Mouse (Mus musculus): ENCODE data around the gene Gm12185. TPM values are rescaled to one million over a fixed set of nuclear protein-coding genes. Genes with fewer than 3 reads are reported as not detected.
"Not testable (repeated sequence)": the region's sequence is repeated elsewhere in the genome, so short reads cannot be mapped to it uniquely, and the experiment has no call there.

Gm12185 gene
- total RNA-seq, 2 experiments from 2014 or later, result 0.97 to 1.8 TPM

DNA sequence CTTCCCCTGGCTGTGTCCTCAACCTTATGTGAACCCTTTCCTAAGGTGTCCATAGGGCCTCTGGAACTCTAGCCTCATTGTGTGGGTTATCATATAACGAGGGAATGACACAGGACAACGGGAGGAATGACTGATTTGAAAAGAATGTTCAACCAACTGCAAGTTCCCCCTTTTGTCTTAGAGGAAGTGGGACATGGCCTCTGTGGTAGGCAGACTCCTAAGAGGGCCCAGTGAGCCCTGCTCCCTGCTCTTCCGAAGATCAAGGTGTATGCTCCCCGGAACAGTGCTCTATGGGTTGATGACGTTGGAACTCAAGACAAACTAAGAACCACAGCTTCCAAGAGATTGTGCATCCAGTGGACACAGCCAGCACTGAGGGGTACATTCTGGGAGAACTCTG, 68.2 kb downstream of the Gm12185 start:
- DNase-seq; intact Hi-C loops (cut with DNase I): not testable (repeated sequence)

DNA sequence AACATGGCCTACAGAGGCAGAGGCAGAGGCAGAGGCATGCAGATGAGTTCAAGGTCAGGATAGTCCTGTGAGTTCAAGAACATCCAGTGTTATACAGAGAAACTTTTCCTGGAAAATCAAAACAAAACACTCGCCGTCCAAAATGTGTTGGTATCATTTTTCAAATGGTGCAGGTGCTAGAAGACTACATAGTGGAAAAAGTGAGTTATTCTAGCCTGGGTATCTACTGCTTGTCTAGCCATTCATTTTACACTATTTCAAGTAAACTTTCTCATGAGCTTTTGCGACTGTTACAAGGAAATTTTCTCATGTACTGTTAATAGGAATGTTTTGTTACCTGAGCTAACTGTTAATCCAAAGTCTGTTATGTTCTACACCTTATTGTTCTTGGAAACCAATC, 73.6 kb downstream of the Gm12185 start:
- intact Hi-C loops (cut with DNase I), result no loop called here
- DNase-seq, result no peak

DNA sequence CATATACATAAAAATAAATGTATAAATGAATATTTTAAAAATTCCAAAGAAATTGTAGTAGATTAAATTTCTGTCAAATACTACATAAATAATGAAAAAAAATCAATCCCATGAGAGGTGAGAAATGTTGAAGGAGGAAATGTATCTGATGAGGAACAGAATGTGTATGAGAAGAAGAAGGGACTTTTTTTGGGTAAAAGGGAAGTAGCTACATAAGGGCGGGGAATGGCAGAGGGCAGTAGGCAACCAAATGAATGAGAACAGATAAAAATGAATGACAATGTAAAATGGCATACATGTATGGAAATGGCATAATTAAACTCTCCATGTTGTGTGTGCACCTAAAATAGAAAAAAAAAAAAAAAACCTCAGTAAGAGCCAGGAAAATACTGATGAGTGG, 78.4 kb downstream of the Gm12185 start:
- no peak for DNase-seq
- intact Hi-C loops (cut with DNase I), result no loop called here

DNA sequence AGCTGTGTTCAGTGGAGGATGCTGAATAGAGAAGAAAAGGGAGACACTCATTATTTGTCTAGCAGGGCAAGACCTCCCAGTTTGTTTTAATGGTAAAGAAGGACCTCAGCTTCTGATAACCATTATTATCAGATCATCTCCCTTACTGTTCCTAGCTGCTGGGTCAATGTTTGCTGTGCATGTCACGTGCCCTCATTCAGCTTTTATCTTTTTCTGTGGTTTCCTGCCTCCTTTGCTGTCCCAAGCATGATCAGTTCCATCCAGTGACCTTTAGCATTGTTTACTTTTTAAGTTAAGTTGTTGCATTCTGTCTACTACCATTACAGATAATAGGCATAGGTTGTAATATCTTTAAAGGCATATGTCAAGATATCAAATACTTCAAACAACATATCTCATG, 83.6 kb downstream of the Gm12185 start:
- intact Hi-C loops (cut with DNase I), result no loop called here
- no peak for DNase-seq

DNA sequence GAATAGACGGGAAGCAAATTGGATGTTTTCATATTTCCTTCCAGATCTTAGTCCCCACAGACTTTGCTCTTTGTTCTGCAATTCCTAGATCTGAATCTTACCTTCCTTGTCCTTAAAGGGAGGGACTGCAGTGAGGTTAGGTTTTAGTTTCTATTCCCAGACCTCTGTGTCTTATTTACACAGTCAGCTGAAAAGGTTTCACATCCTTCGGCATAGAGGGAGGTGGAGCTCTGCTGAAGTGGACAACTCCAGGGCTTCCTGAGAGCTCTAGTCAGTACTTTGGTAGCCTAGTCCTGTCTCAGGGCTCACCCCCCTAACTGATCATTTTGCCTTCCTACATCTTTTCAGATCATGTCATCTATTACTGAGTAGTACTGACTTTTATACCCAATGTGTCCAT, 90.0 kb downstream of the Gm12185 start, which contains the start of gene Gm5431:
Gm5431 (minus strand) TSS at position 194 of the 400 bp plus-strand sequence.
- intact Hi-C loops (cut with DNase I), result no loop called here
- peak in 1 of 2 experiments; percentile 8 for DNase-seq

DNA sequence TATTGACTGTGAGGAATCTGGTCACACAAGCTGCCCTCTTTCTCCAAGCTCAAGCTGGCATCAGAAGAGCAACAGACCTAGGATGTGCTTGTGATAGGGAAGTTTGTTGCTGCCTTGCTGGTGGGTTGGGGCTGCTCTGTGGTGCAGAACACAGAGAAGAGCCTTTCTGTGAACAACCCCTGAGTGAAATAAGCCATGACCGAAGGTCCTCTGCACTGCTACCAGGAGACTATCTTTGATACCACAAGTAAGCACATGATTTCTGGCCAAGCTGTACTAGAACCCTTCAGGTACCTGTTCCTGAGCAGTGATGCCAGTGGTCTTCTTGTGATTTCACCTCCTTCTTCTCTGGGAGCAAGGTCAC, 90.5 kb downstream of the Gm12185 start:
- intact Hi-C loops (cut with DNase I); DNase-seq: not testable (repeated sequence)

DNA sequence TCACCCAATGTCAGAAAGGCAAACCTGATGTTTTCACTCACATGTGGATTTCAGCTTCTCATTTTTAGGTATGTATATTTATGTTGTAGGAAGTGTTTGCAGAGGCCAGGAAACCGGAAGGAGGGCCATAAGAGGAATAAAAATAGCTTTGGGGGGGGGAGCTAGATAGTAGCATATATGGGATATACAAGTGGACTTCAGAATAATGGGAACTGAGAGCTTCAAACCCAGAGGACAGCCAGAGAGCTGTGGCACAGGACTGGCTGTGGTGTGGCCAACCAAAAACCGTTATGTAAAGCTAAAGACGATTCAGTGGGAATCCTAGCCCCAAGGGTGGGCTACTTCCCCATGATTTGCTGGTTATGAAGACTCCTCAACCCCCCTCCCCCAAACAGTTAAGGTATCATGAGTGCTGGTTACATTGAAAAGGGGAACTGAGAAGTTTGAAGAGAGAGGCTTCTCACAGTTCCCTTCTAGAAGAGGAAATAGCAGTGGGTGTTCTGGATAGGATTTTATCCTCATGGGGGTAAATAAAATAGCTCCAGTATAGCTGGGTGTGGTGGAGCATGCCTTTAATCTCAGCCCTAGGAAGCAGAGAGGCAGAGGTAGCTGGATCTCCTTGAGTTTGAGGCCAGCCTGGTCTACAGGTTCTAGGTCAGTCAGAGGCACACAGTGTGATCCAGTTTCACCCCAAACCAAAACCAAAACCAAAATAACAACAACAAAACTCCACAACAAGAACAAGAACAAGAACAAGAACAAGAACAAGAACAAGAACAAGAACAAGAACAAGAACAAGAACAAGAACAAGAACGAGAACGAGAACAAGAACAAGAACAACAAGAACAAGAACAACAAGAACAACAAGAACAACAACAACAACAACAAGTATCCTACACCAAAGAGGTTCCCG, 91.1 kb downstream of the Gm12185 start:
- intact Hi-C loops (cut with DNase I), result not testable (repeated sequence)
- peak in 1 of 2 experiments; percentile 24 for DNase-seq

DNA sequence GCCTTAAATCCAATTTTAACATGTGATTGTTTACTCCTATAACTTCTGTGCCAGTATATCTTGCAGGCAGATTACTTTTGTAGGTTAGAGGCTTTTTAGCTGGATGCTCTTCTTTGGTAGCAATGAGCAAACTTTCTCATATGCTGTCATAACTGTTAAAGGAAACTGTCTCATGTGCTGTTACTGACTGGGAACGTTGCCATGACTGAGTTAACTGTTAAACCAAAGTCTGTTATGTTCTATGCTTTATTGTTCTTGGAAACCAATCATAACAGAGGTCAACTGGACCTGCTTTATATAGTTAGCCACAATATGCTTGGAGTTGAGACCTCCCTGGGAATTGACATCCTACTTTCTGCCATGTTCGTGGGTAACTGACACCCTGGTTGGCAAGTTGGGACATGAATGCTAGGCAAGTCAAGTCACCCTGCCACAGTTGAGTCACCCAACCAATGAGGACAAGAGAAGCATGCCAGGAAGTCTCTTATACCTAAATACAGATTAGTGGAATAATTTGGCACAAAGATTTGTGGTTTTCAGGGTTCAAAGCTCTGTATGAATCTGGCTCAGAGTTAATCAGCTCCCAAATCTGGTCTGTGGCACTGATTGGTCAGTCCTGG, 93.1 kb downstream of the Gm12185 start:
- intact Hi-C loops (cut with DNase I), result loop anchor here (5.0 to 10.0 kb wide), 2 partner anchors 148 to 656 kb away; partner anchors contain the start of gene Olfr1380
- no peak for DNase-seq

DNA sequence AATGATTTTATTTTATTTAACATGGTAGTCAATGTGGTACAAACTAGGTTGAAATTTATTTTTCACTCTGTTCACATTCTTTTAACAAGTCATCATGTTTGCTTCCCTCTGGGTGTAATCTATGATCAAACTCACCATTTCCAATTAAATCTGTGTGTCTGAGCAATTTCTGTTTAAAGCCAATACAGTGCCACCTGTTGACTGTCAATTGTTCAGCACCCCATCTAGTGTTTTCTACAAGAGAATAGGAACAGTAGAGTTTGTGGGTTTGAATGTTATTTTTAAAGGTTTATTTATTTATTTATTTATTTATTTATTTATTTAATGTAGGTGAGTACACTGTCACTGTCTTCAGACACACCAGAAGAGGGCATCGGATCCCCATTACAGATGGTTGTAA, 115.3 kb downstream of the Gm12185 start:
- no peak for DNase-seq
- intact Hi-C loops (cut with DNase I), result no loop called here

DNA sequence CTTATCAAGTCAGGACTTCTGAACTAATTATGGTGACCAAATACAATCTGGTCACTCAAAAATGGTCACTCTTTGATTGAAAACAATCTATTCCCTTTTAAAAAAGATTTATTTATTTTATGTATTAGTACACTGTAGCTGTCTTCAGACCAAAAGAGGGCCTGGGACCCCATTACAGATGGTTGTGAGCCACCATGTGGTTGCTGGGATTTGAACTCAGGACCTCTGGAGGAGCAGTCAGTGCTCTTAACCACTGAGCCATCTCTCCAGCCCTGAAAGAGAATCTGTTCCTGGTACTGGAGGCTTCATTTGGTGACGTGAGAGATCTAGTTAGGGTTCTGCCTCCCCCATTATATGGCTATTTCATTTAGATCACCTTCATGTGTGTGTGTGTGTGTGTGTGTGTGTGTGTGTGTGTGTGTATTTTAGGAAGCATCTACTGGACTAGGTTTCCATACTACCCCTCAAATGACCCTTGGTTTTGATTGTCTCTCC, 116.6 kb downstream of the Gm12185 start:
- DNase-seq; intact Hi-C loops (cut with DNase I): not testable (repeated sequence)

DNA sequence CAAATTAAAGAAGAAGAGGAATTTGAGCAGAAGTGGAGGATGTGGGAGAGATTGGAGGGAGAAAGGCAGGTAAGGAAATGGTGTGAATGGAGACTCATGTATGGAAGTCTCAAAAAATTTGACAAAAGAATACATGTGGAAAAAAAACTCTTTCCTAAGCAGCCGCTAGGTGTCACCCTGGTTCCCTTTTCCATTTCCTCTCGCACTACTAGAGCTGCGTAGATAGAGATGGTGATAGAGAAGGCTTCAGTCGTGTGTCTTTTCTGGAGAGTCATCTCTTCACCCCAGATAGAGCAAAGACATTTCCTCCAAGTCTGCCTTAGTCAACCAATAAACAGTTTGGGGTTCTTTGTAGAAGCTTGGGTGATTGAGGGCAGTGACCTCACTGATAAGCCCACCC, 117.6 kb downstream of the Gm12185 start:
- intact Hi-C loops (cut with DNase I), result loop anchor here (1.0 to 5.0 kb wide), 5 partner anchors 229 to 398 kb away; partner anchors contain the start of genes Btnl9 and Zfp62
- peak; percentile 59 to 61 for DNase-seq

DNA sequence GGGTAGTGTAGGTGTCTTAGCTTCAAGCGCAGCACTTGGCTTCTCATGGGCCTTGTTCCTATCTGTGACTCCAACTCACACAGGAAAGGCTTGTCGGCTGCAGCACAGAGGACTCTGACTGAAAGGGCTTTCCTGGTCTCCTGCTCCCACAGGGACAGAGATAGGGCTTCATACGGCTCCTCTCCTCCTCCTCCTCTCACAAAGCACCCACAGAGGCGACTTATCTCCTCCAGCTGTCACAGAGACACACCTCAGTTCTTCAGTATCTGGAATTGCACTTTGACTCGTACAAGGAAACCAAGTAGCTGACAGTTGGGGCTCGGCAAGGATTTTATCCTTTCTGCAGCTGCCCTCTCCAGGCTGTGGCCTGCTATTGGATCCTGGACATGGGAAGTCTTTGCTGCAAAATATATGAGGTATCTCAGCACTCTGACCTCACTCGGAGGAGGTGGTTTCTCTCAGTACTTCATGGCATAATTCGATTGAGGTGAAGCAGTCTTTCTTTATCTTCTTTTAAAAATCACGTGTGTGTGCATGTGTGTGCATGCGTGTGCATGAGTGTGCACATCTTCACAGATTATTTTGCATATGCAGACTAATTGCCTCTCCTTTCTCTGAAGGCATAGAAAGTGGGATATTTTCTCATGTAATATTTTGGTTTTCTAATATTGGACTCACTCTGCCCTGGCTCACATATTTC, 118.3 kb downstream of the Gm12185 start:
- DNase-seq, result no peak
- intact Hi-C loops (cut with DNase I), result loop anchor here (1.0 to 5.0 kb wide), 6 partner anchors 211 to 399 kb away; partner anchors contain the start of genes Btnl9 and Zfp62

DNA sequence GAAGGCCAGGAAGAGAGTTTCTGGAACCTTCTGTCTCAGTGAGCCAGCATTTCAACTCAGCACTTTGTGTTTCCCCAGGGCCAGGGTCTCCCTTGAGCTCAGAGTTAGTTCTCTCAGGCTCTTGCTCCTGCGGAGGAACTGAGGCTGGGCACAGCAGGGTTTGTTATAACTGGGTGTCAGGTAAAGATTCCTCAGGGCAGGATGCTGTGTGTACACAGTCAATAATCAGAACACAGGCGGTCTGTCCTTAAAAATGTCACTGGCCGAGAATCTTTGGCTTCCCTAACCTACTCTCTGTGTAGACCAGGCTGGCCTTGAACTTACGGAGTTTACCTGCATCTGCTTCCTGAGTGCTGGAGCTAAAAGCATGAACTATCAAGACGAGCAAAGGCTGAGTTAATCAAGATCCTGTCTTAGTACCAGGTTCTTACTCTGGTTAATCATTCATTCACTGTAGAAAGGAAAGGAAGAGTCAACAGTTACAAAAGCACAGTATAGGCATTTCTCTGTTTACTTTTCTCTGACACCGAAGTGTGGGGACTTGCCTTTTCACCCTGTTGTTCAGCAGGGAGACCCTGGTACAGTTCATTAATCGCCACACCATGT, 119.2 kb downstream of the Gm12185 start:
- intact Hi-C loops (cut with DNase I), result loop anchor here (2.0 to 5.0 kb wide), 5 partner anchors 212 to 400 kb away; partner anchors contain the start of genes Btnl9 and Zfp62

DNA sequence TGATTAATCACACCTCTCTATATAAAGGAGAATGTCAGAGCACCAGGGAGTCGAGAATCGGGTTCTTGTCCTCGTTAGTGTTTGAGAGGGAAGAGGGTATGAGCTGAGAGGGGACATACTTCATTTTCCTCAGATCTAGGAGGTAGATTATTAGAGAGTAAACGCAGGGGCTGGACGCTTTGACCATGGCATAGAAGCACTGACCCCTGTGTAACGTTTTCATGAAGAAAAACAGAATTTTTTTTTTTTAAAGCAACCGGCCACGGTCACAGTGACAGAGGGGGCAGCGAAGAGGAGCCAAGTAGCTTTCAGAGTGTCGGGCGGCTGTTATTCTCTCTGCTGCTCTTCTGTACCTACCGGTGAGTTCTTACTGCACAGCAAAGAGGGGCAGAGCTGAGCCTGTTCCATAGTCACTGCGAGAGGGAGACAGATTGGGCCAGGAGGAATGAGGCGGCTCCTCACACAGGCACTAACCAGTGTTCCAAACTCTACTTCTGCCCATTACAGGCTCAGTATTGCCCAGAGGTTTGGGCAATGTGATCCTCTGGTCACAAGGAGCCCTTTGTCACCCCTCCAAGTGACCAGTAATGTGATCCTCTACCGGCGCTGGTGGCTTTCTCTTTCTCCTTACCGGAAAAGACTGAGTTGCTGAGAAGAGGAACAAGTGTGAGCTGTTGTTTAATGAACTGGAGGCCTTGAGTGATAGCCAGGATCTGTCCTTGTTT, 120.0 kb downstream of the Gm12185 start:
- peak; percentile 66 to 71 for DNase-seq
- intact Hi-C loops (cut with DNase I), result loop anchor here (2.0 to 5.0 kb wide), 5 partner anchors 213 to 400 kb away; partner anchors contain the start of genes Btnl9 and Zfp62

More for the DNA sequence above, 119.2 kb downstream of the Gm12185 start:
- DNase-seq, result no peak

DNA sequence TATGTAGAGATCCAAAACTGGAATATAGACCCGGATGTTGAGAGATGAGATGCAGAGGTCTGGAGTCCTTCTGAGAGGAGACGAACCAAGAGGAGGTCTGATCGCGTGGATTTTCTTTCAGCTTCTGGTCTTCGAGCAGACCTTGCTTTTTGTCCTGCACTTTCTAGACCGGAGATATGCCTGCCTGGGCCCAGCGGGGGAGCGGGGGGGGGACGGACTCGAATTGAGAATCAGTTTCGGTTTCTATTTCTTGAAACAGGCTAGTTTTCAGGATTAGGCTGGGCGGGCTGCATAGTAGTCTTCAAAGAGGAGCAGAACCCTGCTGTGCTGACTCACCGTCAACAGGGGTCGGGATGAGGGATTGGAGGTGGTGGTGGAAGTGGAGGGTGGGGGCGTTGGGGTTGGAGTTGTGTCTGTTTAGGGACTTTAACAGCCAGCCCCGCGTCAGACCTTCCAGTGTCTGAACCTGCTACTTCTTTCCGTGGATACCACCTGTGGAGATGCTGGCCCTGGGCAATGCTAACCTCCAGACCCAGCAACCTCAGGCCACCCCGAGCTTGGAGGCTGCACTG, 120.7 kb downstream of the Gm12185 start, which contains the start of gene Irgm1:
Irgm1 (minus strand) TSS at position 483 of the 572 bp plus-strand sequence.
- intact Hi-C loops (cut with DNase I), result loop anchor here (5.0 kb wide), 4 partner anchors 316 to 401 kb away; partner anchors contain the start of genes Btnl9 and Zfp62
- peak; percentile 74 to 79 for DNase-seq

DNA sequence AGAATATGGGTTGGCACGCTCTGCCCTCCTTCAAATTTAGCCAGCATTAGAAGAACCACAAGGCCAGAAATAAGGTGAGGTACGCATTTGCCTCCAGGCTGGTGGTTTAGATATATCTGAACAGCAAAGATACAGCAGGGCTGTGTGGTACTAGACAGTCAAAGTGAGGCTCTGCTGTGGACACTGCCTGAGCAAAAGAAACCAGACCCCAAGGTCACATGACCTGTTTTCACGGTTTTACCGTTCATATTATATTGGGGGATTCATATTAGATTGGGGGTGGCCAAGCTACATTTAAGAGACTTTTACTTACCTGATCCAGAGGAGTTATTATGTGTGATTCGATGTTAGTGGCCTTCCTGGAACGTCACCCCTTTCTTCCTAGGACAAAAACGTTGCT, 121.2 kb downstream of the Gm12185 start:
- intact Hi-C loops (cut with DNase I), result loop anchor here (5.0 kb wide), 4 partner anchors 317 to 402 kb away; partner anchors contain the start of genes Btnl9 and Zfp62

DNA sequence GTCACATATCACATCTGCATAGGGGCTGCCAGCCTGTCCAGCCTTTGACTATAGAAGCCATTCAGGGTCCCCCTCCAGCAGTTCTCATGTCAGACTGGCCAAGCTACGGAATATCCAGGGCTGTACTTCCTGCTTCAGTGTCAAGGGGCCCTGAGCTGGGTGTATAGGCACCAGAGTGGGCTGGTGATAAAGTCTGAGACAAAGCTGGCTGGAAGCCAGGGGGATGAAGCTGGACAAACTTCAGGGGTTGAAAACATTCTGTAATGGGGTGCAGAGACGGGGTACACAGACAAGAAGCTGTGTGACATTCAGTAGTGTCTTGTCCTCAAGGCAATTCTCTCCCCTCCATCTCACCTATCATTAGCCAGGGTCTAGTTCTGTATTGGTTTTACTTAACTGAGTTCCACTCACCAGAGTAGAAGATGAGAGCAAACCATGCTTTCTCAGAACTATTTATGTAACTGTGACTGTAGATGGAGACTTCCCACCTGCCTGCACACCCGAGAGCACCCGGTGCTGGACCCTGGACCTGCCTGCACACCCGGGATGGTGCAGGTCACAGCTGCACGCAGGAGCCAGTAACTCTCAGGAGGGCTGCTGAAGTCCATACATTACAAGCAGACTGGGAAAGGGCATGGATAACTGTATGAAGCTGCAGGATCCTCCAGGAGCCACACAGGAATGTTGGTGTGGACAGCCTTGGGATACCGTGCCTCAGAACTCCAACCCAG, 122.5 kb downstream of the Gm12185 start:
- DNase-seq, result peak in 1 of 2 experiments; percentile 27
- intact Hi-C loops (cut with DNase I), result loop anchor here (5.0 kb wide), 4 partner anchors 318 to 403 kb away; partner anchors contain the start of genes Btnl9 and Zfp62

More for the DNA sequence above, 121.2 kb downstream of the Gm12185 start:
- no peak for DNase-seq

DNA sequence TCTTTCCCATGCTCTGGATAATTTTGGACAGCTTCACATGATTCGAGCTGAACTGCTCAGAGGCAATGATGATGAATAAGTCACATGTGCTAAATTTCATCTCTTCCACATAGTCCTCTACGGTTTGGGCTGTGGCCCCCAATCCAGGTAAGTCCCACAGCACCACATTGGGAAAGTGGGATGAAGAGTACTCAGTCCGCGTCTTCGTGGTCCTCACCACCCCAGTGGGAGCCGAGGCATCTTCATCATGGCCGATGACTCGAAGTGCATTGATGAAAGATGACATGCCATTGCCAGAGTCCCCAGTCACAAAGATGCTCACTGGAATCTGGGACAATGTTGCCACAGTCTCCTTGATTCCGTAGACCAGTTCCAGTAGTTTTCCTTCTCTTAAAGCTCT, 125.5 kb downstream of the Gm12185 start:
- DNase-seq, result no peak
- intact Hi-C loops (cut with DNase I), result no loop called here

All from heart, postnatal 36 days (tissue).